Mouse (Mus musculus): ENCODE measurements around the gene Anks3.
A peak's percentile ranks its signal among the peaks of the same experiment; 100 is the strongest.

Gene Anks3

GRCm38 (mm10) chr16:4965392-4966129, 1.6 kb upstream of the Anks3 start:
- DNase-seq = no peak

GRCm38 (mm10) chr16:4964731-4965391, 856 bp upstream of the Anks3 start:
- DNase-seq = no peak

- no peak for DNase-seq
Observed at GRCm38 (mm10) chr16:4963346-4963745, 659 bp downstream of the Anks3 start.

- no peak for DNase-seq
Observed at GRCm38 (mm10) chr16:4960260-4960659, 3.7 kb downstream of the Anks3 start.

GRCm38 (mm10) chr16:4957446-4957845, 6.6 kb downstream of the Anks3 start:
- no peak for DNase-seq

GRCm38 (mm10) chr16:4956609-4957008, 7.4 kb downstream of the Anks3 start:
- no peak for DNase-seq

GRCm38 (mm10) chr16:4947378-4947777, 16.6 kb downstream of the Anks3 start:
- no peak for DNase-seq

- no peak for DNase-seq
Observed at GRCm38 (mm10) chr16:4946155-4946554, 17.9 kb downstream of the Anks3 start.

GRCm38 (mm10) chr16:4945415-4945814, 18.6 kb downstream of the Anks3 start:
- DNase-seq = no peak

GRCm38 (mm10) chr16:4943431-4943830, 20.6 kb downstream of the Anks3 start:
- DNase-seq = no peak

GRCm38 (mm10) chr16:4942868-4943267, 21.1 kb downstream of the Anks3 start:
- DNase-seq = no peak

GRCm38 (mm10) chr16:4941016-4941415, 23.0 kb downstream of the Anks3 start:
- no peak for DNase-seq

- DNase-seq = no peak
Observed at GRCm38 (mm10) chr16:4940311-4940850, 23.6 kb downstream of the Anks3 start.

GRCm38 (mm10) chr16:4939412-4939811, 24.6 kb downstream of the Anks3 start:
- DNase-seq = peak; percentile 25 to 42

GRCm38 (mm10) chr16:4938989-4939388, 25.0 kb downstream of the Anks3 start:
- DNase-seq = peak; percentile 98

GRCm38 (mm10) chr16:4938461-4938860, 25.5 kb downstream of the Anks3 start, which contains the start of gene Nudt16l1:
Gene Nudt16l1 (plus strand): TSS chr16:4938761.
- no peak for DNase-seq

- no peak for DNase-seq
Observed at GRCm38 (mm10) chr16:4937351-4938190, 26.4 kb downstream of the Anks3 start.

GRCm38 (mm10) chr16:4935931-4936703, 27.9 kb downstream of the Anks3 start:
- DNase-seq = no peak

GRCm38 (mm10) chr16:4935430-4935829, 28.6 kb downstream of the Anks3 start:
- no peak for DNase-seq

GRCm38 (mm10) chr16:4932429-4932828, 31.6 kb downstream of the Anks3 start:
- no peak for DNase-seq

GRCm38 (mm10) chr16:4928474-4928873, 35.5 kb downstream of the Anks3 start:
- no peak for DNase-seq

- no peak for DNase-seq
Observed at GRCm38 (mm10) chr16:4927967-4928366, 36.0 kb downstream of the Anks3 start.

Measured in thymus, adult 18-20 months (tissue).